Mouse (Mus musculus) cerebellum, adult 2 months (tissue): Measurements from ENCODE around the gene Hoxd12.

Experiments
- CTCF ChIP-seq: fragments of 200-500 bp; IDR thresholded peaks from 2 replicates; pipeline ENCODE4 v1.5.1; 2011; ENCODE audit warnings: low read depth, mild to moderate bottlenecking, control low read depth, low read length, moderate library complexity, borderline replicate concordance; ENCODE audit not compliant: insufficient read depth
- POLR2A ChIP-seq: fragments of 200-500 bp; IDR thresholded peaks from 2 replicates; pipeline ENCODE4 v1.6.1; 2011; ENCODE audit warnings: low read length, control low read depth, borderline replicate concordance; ENCODE audit not compliant: insufficient read depth

- no peak for TF ChIP-seq POLR2A
- TF ChIP-seq CTCF, result no peak
Observed at GRCm38 (mm10) chr2:74702820-74703219, 28.0 kb downstream of the Hoxd12 start.
